In genomic region chr13:103483392-103483791, GRCm38 (mm10) we compare ENCODE assay signal across 9 mouse cellular contexts.
"Had no signal": no experiment of that assay in that cellular context is flagged by ENCODE, and none has a peak within 500 bp of the region (broad histone marks: within the 10 kb centered on the region; RNA-seq: fewer than 3 reads in every experiment).

No protein-coding gene starts in this region.

- H3K4me1 ChIP-seq: limb, embryonic 15.5 days; midbrain, embryonic 13.5 days had no signal

- H3K27ac ChIP-seq: left cerebral cortex, adult 2 months; limb, embryonic 15.5 days; liver, embryonic 14.5 days; midbrain, embryonic 13.5 days had no signal

- DNase-seq: lung, adult 18-20 months; right cerebral cortex, adult 18-20 months; right cerebral cortex, postnatal 25 days; thymus, postnatal 4 days had no signal

- H3K9me3 ChIP-seq: limb, embryonic 15.5 days; midbrain, embryonic 13.5 days had no signal

- H3K36me3 ChIP-seq: limb, embryonic 15.5 days; midbrain, embryonic 13.5 days had no signal

- ATAC-seq: intestine, embryonic 16.5 days; midbrain, embryonic 13.5 days had no signal

- H3K27me3 ChIP-seq: limb, embryonic 15.5 days; midbrain, embryonic 13.5 days had no signal

- H3K4me3 ChIP-seq: left cerebral cortex, adult 2 months; limb, embryonic 15.5 days; midbrain, embryonic 13.5 days had no signal

- H3K4me2 ChIP-seq: limb, embryonic 15.5 days; midbrain, embryonic 13.5 days had no signal

- H3K9ac ChIP-seq: limb, embryonic 15.5 days; liver, embryonic 14.5 days; midbrain, embryonic 13.5 days had no signal
